Mouse (Mus musculus) hindbrain, embryonic 13.5 days (tissue): ENCODE data around the gene Slc25a5. TPM values are rescaled to one million over a fixed set of nuclear protein-coding genes. Genes with fewer than 3 reads are reported as not detected.

Experiments
- ATAC-seq: fragments of 200-750 bp; cut with Nextera tagmentation; 2 replicates; pipeline ENCODE4 v1.8.0; 2017; ENCODE audit warnings: moderate TSS enrichment; ENCODE audit not compliant: low FRiP score
- H3K27ac ChIP-seq: fragments of 300-500 bp; sonication (generic); 2 replicates; pipeline ENCODE4 v1.5.1; 2015; ENCODE audit warnings: inconsistent platforms, mild to moderate bottlenecking, moderate library complexity
- H3K27me3 ChIP-seq: fragments of 300-500 bp; sonication (generic); 2 replicates; pipeline ENCODE4 v1.6.1; 2015; ENCODE audit warnings: mild to moderate bottlenecking, inconsistent platforms
- H3K36me3 ChIP-seq: fragments of 300-500 bp; sonication (generic); 2 replicates; pipeline ENCODE4 v1.6.1; 2015; ENCODE audit warnings: mild to moderate bottlenecking, inconsistent platforms
- H3K4me1 ChIP-seq: fragments of 300-500 bp; sonication (generic); replicated peaks from 2 replicates; pipeline ENCODE4 v1.6.1; 2015; ENCODE audit warnings: inconsistent platforms
- H3K4me2 ChIP-seq: fragments of 300-500 bp; sonication (generic); 2 replicates; pipeline ENCODE4 v1.6.1; 2015; ENCODE audit warnings: inconsistent platforms, mild to moderate bottlenecking, moderate library complexity
- H3K4me3 ChIP-seq: fragments of 300-500 bp; sonication (generic); 2 replicates; pipeline ENCODE4 v1.5.1; 2015; ENCODE audit warnings: mild to moderate bottlenecking, inconsistent platforms
- H3K9ac ChIP-seq: fragments of 300-500 bp; sonication (generic); 2 replicates; pipeline ENCODE4 v1.6.1; 2015; ENCODE audit warnings: mild to moderate bottlenecking, inconsistent platforms
- H3K9me3 ChIP-seq: fragments of 300-500 bp; sonication (generic); 2 replicates; pipeline ENCODE4 v1.6.1; 2016; ENCODE audit warnings: inconsistent platforms
- WGBS: fragments of 180-500 bp; shearing (Covaris S2); methylation state at CpG from one replicate; pipeline ENCODE4 v1.1.7; 2015; 5-methylcytosine and 5-hydroxymethylcytosine counted together
- polyA plus RNA-seq: library from polyadenylated mRNA; unstranded; fragments of >200 nt; fragmentation: Nextera tagmentation; extraction: Ambion mirVana; gene quantifications from 2 replicates; pipeline ENCODE4 v1.2.1, GENCODE M21; 2015

The Slc25a5 gene
- polyA plus RNA-seq: 568 and 574 TPM in 2 replicates

DNA sequence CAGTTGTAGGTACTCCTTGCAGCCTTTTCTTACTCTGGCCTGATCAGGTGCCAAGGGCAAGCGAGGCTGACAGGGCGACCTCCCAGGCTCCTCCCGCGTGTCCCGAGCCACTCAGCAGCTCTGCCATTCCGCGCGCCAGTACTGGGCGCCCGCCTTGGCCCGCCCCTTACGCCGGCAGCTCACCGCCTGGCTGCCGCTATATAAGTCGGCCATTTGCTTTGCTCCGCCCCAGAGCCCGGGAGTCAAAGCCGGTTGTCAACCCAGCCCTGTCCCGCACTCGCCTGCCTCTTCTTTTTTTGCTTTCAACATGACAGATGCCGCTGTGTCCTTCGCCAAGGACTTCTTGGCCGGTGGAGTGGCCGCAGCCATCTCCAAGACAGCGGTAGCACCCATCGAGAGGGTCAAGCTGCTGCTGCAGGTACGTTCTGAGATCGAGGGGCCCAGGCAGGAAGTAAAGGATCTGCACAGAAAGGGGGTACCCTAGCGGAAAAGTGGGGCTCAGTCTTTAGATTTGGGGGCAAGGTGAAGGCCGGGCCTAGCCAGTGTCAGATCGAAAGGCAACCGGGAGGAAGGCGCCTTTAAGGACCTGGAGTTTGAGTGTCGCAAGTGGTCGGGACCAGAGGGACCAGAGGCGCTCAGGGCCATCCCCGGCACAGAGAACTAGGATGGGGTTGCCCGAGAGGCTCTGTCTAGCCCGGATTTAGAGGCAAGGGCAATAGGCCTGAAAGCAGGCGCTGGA lies at the start of gene Slc25a5:
TSS of gene Slc25a5 (plus strand) at position 228 of the 739 bp plus-strand sequence.
- H3K27ac ChIP-seq: peak within 1 kb of the TSS; percentile 91
- H3K4me2 ChIP-seq: peak within 1 kb of the TSS; percentile 55
- no peaks in the 10 kb centered on the region for H3K9me3 ChIP-seq
- 19% methylated on average over 41 of the region's 41 CpGs for WGBS
- no peaks in the 10 kb centered on the region for H3K27me3 ChIP-seq
- peaks cover 9% of the 10 kb centered on the region; the same call in 1 of the 2 replicates for H3K4me1 ChIP-seq
- peak; percentile 96 for ATAC-seq
- H3K9ac ChIP-seq: peak within 1 kb of the TSS; percentile 80
- H3K4me3 ChIP-seq: peak within 1 kb of the TSS; percentile 59
- peaks cover 9% of the 10 kb centered on the region for H3K36me3 ChIP-seq

DNA sequence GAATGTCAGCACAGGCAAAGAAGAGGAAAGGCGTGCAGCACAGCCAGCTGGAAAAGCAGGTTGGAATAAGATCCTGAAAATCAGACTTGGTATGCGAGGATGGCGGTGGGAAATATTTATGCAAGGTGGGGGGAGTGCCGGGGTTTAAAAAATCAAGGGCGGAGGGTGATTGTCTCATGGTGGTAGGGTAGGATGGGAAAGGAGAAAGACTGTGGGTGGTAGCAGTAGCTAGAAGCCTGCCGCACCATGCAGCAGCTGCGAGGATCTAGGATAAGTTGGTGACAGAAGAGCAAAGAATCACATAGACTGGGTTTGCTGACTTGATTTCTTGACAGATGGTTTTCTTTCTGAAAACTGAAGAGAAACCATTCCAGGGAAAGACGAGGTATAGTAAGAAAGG lies 48.7 kb upstream of the Slc25a5 start:
- H3K4me2 ChIP-seq: no peak overlapping the region
- no peaks in the 10 kb centered on the region for H3K36me3 ChIP-seq
- 82% methylated on average over 8 of the region's 8 CpGs for whole genome bisulfite sequencing
- H3K27ac ChIP-seq: no peak overlapping the region
- no peaks in the 10 kb centered on the region for H3K27me3 ChIP-seq
- peaks cover 6% of the 10 kb centered on the region for H3K4me1 ChIP-seq
- no peaks in the 10 kb centered on the region for H3K9me3 ChIP-seq
- no peak overlapping the region for H3K4me3 ChIP-seq
- H3K9ac ChIP-seq: no peak overlapping the region
- no peak for ATAC-seq

DNA sequence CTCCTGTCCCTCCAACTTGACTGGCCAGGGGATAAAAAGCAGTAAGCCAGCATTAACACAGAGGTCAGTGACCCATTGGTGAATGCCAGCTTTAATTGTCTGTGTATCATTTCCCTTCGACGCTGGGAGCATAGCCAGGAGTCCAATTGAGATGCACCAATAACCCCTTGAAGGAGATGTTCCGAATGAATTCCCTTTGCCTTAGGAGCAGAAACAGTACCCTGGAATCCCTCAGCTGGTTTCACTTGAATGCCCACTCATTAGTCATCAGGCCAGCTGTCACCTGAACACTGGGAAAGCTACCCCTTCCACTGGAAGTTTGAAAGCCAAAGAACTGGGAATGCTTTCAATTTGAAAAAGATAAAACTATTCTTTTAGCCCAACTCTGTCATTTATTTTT lies 46.9 kb upstream of the Slc25a5 start:
- Histone ChIP-seq H3K4me3 (no peak overlapping the region), H3K27ac (no peak overlapping the region), H3K4me2 (no peak overlapping the region), H3K27me3 (no peaks in the 10 kb centered on the region), H3K4me1 (peaks cover 4% of the 10 kb centered on the region), H3K9me3 (no peaks in the 10 kb centered on the region), H3K9ac (no peak overlapping the region), H3K36me3 (no peaks in the 10 kb centered on the region)
- no peak for ATAC-seq
- 23% methylated on average over 3 of the region's 3 CpGs for WGBS

DNA sequence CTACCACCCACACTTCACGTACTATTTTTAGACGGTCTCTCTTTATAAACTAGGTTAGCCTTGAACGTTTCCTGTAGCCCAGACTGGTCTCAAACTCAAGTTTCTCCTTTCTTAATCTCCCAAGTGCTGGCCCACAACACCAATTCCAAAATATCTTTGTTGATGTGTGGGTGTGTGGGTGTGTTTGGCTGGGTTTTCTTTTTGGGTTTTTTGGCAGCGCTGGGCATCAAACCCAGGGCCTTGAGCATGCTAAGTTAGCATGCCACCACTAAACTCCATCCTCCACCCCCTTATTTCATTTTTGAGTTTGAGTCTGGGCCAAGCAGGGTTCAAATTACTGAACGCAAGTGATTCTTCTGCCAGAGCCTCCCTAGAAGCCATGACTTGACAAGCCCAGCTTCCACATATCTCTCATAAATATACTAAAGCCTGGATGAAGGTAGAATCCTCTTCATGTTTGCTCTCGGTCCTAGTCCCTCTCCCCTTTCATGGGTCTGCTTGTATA lies 46.1 kb upstream of the Slc25a5 start:
- 86% methylated on average over 6 of the region's 6 CpGs for WGBS
- Histone ChIP-seq H3K27me3 (no peaks in the 10 kb centered on the region), H3K4me1 (no peaks in the 10 kb centered on the region), H3K9ac (no peak overlapping the region), H3K27ac (no peak overlapping the region), H3K4me3 (no peak overlapping the region), H3K9me3 (no peaks in the 10 kb centered on the region), H3K36me3 (no peaks in the 10 kb centered on the region), H3K4me2 (no peak overlapping the region)
- no peak for ATAC-seq

DNA sequence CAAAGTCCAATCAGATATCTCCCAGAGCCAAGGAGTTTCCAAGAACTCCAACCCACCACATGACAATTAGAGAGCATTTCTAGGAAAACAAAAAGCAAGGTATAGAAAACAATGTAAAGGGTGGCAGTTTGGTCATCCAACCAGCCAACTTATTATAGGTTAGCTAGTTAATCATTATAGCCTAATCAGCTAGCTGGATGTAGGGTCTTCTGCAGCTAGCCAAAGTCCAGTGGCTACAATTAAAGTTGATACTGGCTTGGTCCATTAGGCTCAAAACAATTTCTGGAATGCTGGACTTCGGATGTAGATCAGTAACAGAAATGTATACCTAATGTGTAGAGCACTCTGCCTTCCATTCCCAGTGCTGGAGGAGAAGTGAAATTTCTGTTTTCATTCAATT lies 44.9 kb upstream of the Slc25a5 start:
- WGBS: 85% methylated on average over 1 of the region's 1 CpGs

DNA sequence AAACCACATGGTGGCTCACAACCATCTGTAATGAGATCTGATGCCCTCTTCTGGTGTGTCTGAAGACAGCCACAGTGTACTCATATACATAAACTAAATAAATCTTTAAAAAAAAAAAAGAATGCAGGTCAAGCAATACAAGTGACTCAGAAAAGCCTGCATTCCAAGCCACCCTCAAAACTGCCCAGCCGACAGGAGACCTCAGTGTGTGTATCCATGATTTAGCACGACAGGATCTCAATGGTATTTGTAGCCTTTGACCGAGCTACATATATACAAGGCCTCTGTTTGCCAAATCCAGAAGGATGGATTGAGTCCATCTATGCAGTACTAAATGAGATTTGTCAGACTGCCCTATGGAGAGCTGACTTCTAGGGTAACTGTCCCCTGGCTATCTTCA lies 42.9 kb upstream of the Slc25a5 start:
- Histone ChIP-seq H3K4me3 (no peak overlapping the region), H3K4me2 (no peak overlapping the region), H3K27me3 (no peaks in the 10 kb centered on the region), H3K27ac (no peak overlapping the region), H3K4me1 (no peaks in the 10 kb centered on the region), H3K9me3 (no peaks in the 10 kb centered on the region), H3K9ac (no peak overlapping the region), H3K36me3 (no peaks in the 10 kb centered on the region)
- WGBS: 94% methylated on average over 3 of the region's 3 CpGs
- no peak for ATAC-seq

More for the DNA sequence above, 44.9 kb upstream of the Slc25a5 start:
- no peaks in the 10 kb centered on the region for H3K36me3 ChIP-seq
- H3K9ac ChIP-seq: no peak overlapping the region
- no peak overlapping the region for H3K27ac ChIP-seq
- H3K9me3 ChIP-seq: no peaks in the 10 kb centered on the region
- no peak for ATAC-seq
- H3K27me3 ChIP-seq: no peaks in the 10 kb centered on the region
- H3K4me3 ChIP-seq: no peak overlapping the region
- H3K4me1 ChIP-seq: no peaks in the 10 kb centered on the region
- H3K4me2 ChIP-seq: no peak overlapping the region

DNA sequence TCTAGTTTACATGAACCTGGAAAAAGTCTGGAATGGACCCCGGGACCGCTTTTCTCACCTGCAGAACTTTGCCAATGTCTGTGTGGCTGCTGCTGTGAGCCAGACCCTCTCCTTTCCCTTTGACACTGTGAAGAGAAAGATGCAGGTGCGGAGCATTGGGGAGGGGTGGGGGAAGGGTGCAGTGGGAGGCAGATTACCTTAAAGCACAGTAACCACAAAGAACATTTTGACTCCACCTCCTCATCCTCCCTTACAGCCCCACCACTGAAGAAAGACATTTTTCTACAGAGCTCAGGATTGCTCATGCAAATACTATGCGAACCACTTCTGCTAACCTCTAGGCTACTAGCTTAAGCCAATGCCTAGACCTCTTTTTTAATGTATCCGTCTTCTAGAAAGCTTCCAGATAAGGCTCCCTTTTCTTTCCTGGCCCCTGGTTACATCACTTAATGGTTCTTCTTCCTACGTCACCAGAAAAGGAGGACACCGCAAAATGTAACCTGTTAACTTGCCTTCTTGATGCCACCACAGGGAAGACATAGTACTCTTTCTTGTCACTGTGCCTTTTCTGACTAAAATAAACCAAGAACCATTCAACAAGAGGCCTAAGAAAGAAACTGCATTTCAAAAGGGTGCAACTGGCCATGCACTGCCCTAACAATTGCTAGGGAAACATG lies 37.5 kb upstream of the Slc25a5 start:
- no peak for ATAC-seq
- H3K4me1 ChIP-seq: peaks cover 3% of the 10 kb centered on the region; the same call in 1 of the 2 replicates
- H3K9me3 ChIP-seq: no peaks in the 10 kb centered on the region
- 78% methylated on average over 7 of the region's 7 CpGs for WGBS
- H3K4me2 ChIP-seq: no peak overlapping the region
- H3K4me3 ChIP-seq: no peak overlapping the region
- no peaks in the 10 kb centered on the region for H3K27me3 ChIP-seq
- H3K27ac ChIP-seq: no peak overlapping the region
- no peak overlapping the region for H3K9ac ChIP-seq
- no peaks in the 10 kb centered on the region for H3K36me3 ChIP-seq

DNA sequence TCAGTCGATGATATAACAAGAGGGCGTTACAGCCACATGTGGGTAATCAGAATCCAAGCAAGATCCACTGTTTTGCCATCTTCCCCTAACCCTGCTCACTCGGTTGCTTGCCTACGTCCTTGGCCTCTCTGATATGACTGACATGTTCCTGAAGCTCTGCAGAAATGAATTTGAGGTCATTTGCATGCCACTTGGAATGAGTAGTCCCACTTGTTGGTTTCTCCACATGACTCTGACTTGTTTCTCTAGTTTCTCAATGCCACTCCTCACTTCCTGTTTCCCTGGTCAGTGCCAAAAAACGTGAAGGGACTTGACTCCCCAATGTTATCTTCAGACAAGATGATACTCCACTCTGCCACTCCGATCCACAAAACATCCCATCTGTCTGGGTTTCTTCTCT lies 36.9 kb upstream of the Slc25a5 start:
- 70% methylated on average over 6 of the region's 6 CpGs for WGBS
- H3K27me3 ChIP-seq: no peaks in the 10 kb centered on the region
- no peaks in the 10 kb centered on the region for H3K36me3 ChIP-seq
- no peak overlapping the region for H3K9ac ChIP-seq
- H3K4me1 ChIP-seq: peaks cover 7% of the 10 kb centered on the region
- H3K9me3 ChIP-seq: no peaks in the 10 kb centered on the region
- H3K27ac ChIP-seq: no peak overlapping the region
- no peak for ATAC-seq
- H3K4me3 ChIP-seq: no peak overlapping the region
- no peak overlapping the region for H3K4me2 ChIP-seq

DNA sequence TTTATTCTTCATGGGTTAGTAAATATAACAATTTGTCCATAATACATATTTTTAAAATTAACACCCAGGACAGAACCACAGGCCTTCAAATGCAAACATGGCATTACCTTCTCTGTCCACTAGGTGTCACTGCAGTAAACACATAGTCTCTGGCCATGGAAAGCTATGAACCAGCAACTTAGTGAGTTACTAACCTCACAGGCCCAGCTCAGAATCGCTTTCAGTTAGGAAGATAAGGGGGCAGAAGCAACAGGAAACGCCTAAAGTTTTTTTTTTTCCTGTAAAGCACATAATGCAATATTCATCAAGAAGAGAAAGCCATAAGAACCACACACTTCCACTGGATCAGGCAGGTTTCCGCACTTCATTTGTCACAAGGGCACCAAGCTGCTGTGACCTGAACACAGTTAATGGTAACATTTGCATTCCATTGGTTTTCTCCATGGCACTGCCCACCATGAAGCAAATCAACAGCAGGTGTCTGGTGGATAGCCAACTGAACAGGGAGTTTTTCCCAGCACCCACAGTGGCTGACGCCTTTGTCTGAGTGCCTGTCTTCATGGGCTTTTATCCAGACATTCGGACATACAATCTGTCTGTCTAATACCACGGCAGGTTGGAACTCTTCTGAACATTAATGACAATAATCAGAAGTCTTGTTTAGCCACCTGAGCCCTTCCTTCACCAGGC lies 34.4 kb upstream of the Slc25a5 start:
- Histone ChIP-seq H3K9ac (no peak overlapping the region), H3K27me3 (no peaks in the 10 kb centered on the region), H3K27ac (peak overlapping the region; percentile 30; the same call in 1 of the 2 replicates), H3K4me2 (no peak overlapping the region), H3K4me3 (no peak overlapping the region), H3K36me3 (no peaks in the 10 kb centered on the region), H3K9me3 (no peaks in the 10 kb centered on the region), H3K4me1 (peaks cover 8% of the 10 kb centered on the region)
- WGBS: 38% methylated on average over 6 of the region's 6 CpGs
- ATAC-seq: peak; percentile 61; the same call in 1 of the 2 replicates

DNA sequence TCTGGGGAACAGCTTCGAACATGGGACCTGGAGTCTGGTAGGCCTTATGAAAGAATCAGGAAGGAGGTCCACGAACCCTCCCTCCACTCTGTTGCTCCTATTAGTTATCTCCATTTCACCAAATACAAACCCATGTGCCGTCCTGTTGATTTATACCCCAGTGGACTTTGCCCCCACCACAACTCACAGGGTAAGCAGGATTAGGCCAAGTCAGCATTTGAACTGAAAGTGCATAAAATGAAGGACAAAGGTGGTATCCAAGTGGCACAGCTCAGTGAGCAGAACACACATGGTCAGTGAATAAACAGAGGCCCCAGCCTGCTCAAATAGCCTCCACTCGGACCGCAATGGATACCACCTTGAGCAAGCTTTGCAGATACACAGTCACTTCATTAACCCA lies 33.2 kb upstream of the Slc25a5 start:
- Histone ChIP-seq H3K27ac (peak overlapping the region; percentile 75), H3K4me1 (peaks cover 8% of the 10 kb centered on the region), H3K36me3 (no peaks in the 10 kb centered on the region), H3K9me3 (no peaks in the 10 kb centered on the region), H3K4me2 (no peak overlapping the region), H3K9ac (no peak overlapping the region), H3K4me3 (no peak overlapping the region), H3K27me3 (no peaks in the 10 kb centered on the region)
- WGBS: 71% methylated on average over 5 of the region's 5 CpGs
- no peak for ATAC-seq

DNA sequence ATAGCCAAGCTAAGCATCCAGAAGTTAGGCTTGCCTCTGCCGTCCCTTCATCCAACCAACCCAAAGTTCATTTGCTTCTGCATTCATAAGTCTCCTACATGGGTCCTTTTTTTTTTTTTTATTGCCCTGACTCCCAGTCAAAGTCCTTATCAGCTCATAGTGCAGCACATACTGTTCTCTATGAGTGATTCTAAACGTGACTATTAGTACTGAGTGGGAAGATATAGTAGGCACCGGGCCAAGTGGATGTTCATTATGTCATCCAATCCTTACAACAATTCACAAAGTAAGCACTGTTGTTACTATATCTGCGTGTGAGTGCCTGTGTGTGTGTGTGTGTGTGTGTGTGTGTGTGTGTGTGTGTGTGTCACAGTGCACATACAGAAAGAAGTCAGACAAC lies 32.6 kb upstream of the Slc25a5 start:
- no peaks in the 10 kb centered on the region for H3K36me3 ChIP-seq
- ATAC-seq: no peak

DNA sequence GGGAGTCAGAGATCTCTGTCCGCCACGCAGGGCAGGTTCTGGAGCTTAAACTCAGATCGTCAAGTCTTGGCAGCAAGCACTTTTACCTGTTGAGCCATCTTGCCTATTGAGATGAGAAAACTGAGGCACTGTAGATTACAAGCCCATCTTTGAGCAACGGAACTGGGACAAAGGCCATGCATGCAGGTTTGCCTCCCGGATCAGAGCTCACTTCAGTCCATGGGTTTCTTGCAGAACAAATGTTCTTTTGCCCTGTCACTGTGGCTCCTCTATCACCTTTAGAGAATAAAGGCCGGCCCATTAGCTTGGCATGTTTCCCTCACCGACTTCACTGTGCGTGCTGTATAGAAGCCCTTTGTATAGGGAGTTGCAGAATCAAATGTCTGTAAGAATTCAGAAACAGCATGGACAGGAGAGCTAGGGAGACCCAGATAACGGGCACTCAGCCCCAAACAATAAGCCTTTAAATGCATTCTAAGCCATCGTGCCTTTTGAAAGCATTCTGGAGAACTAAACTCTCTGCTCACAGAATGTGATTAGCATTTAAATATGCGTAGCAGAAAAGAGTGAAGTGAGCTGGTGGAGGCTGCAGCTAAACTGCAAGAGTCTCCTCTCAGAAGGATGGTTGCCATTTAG lies 32.0 kb upstream of the Slc25a5 start:
- Histone ChIP-seq H3K27ac (peak overlapping the region; percentile 75), H3K27me3 (no peaks in the 10 kb centered on the region), H3K4me2 (0 out of 2 replicates have a peak overlapping the region, but pooled peaks have one; percentile 6), H3K36me3 (no peaks in the 10 kb centered on the region), H3K9ac (no peak overlapping the region), H3K9me3 (no peaks in the 10 kb centered on the region), H3K4me3 (no peak overlapping the region), H3K4me1 (peaks cover 8% of the 10 kb centered on the region)
- 32% methylated on average over 11 of the region's 11 CpGs for WGBS
- peak; percentile 59; the same call in 1 of the 2 replicates for ATAC-seq

More for the DNA sequence above, 32.6 kb upstream of the Slc25a5 start:
- H3K4me3 ChIP-seq: no peak overlapping the region
- WGBS: 59% methylated on average over 4 of the region's 4 CpGs
- 0 out of 2 replicates have a peak overlapping the region, but pooled peaks have one; percentile 6 for H3K4me2 ChIP-seq
- peak overlapping the region; percentile 75 for H3K27ac ChIP-seq
- peaks cover 8% of the 10 kb centered on the region for H3K4me1 ChIP-seq
- no peaks in the 10 kb centered on the region for H3K9me3 ChIP-seq
- H3K27me3 ChIP-seq: no peaks in the 10 kb centered on the region
- no peak overlapping the region for H3K9ac ChIP-seq
